Mouse (Mus musculus): ENCODE measurements around the gene Sirpb1a.
"Not testable (repeated sequence)": the region's sequence is repeated elsewhere in the genome, so short reads cannot be mapped to it uniquely, and the experiment has no call there.

- TF ChIP-seq CTCF (IDR thresholded peaks at IDR 0.05; ENCODE audit: control insufficient read depth, insufficient read depth, low read length); POLR2A (IDR thresholded peaks at IDR 0.05; ENCODE audit: borderline replicate concordance, control insufficient read depth, low read depth, low read length): not testable (repeated sequence)
These were observed 76.0 kb downstream of the Sirpb1a start for GRCm38 (mm10) chr3:15350318-15350717.
